Mouse (Mus musculus) thymus, postnatal 14 days (tissue): ENCODE results near the gene Lars2.
"Not testable (repeated sequence)": the region's sequence is repeated elsewhere in the genome, so short reads cannot be mapped to it uniquely, and the experiment has no call there.

Experiments used
- DNase-seq: peaks from one replicate; pipeline ENCODE4 v3.0.0; 2021

Lars2 gene

DNA sequence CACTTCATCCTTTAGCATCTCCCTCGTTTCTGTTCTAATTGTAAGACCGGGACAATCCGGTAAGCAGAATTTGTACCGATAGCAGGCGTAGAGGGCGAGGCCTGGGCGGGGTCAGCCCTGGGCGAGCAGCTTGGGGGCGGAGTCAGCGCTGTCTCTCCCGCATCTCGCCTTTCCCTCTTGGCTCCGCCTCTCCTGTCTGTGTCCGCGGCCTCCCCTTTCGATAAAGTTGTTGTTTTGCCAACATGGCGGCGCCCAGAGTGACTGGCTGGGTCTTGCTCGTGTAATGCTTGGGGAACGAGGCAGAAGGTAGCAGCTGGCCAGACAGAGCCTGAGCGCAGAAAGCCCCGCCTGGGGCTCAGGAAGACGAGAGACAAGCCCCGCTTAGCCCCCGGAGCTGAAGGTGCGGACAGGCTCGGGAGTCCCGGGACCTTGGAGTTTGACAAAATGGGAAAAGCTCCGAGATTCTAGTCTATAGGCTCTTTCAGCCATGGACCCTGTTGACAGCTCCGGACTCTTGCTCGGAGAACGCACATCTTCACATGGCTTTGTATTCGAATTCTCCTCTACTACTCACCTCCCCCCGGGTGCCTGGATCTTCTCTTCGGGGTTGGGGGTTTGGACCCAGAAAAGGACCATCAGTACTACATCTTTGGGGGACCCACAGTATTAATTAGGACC, at the start of gene Lars2:
TSS of gene Lars2 (plus strand) at position 220 of the 678 bp plus-strand sequence.
- peak; percentile 95 for DNase-seq

DNA sequence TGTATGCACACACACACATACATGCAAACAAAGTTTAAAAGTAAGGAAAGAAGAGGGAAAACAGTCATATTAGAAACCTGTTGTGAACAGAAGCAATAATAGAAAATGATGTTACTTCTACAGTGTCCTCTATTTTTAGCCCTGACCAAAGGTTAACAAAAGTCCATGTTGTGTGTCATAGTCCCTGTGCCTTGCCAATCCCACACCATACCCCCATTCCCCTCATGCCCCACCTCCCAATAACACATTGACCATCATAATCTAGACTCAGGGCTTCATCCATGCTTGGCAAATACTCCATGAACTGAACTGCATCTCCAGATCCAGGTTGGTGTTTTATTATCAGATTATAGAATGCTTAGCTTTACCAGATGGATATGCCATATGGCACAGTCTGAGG, 40.6 kb upstream of the Lars2 start:
- DNase-seq: no peak

DNA sequence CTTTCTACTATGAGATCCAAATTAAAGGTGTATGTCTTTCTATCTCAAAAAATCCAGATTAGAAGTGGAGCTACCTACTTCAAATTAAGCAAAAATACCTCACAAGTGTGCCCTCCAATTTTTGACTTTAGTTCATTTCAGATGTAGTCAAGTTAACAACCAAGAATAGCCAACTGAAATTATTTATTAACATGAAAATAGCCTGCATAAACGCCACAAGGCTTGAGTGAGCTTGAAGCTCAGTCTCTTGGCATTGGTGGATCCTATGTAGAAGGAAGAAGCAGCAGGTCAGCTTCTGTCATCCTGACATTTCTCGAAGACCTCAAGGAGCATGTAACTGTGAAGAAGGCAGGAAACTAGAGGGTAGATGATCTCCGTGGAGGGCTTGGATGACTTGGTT, 38.4 kb upstream of the Lars2 start:
- no peak for DNase-seq

DNA sequence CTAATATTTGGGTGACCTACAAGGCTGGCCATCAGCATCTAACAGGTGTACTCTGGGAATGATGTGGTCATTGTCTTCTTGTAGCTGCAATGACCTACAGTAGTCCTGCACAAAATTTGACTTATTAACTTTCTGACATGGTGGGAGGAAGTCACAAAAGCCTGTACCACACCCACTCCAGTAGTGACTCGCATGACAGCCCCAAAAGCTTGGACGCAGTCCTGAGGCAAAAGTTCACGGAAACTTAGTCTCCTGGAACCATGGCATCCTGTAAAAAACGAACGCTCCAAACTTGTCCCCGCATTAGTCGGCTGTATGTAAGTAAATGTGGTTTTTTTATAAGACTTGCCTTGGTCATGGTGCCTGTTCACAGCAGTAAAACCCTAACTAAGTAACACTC, 36.9 kb upstream of the Lars2 start:
- DNase-seq: no peak

DNA sequence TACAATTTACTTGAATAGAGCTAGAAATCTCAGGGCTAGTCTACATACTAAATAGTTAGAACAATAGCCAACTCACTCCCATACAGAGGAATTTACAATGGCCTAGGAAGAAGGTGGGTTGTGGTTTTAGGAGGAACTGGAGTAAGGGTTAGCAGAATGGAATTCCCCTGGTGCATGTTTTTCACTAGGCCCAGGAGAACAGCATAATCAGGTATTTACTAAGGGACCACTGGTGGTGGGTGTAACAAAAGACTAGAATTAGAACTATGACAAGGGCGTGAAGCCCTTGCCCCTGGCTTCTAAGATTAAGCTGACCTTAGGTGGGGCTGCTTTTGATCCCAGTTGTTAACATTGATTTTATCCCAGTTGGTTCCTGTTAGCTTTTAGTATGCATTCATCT, 36.5 kb upstream of the Lars2 start:
- not testable (repeated sequence) for DNase-seq

DNA sequence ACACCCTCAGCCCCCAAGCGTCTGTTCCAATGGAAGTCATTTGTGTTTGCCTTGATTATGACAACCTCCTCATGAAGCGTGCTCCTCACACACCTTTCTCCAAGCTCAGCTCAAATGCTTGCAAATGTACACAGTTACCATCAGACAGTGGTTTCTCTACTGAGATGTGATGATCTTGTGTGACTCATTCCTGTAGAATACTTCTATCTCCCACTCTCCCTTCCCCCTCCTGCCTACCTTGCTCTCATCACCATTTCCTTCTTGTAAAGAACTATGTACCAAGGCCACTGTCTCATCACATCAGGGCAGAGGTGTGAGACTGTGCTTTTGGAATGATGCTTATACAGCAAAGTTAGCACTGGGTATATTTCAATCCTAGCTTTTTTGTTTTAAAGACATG, 33.2 kb upstream of the Lars2 start:
- DNase-seq: no peak

DNA sequence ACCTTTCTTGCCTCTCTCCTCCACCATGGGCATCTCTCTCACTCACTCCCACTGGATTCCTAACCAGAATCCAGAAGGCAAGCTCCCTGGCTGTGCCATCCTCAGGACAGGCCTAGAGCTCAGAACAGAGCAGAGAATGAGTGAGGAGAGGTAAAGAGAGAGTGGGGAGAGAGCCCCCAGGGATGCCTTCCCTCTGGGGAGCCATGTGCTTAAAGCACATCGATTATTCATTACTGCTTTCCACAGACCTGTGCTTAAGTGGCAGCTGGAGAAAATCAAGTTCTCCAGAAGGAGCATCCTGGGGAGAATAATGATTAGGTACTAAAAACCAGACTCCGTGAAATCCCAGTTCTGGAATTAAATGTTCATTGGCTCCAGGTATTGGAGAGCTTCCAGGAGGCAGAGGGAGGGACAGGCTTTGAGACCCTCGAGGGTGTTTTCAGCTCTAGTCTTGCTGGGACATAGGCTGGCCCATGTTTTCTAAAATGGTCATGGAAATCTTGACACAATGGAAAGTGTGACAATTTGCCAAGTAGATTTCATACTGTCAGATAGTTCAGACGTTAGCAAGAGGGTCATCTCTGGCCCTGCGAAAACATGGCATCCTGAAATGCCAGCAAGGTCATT, 31.6 kb upstream of the Lars2 start:
- DNase-seq: no peak

DNA sequence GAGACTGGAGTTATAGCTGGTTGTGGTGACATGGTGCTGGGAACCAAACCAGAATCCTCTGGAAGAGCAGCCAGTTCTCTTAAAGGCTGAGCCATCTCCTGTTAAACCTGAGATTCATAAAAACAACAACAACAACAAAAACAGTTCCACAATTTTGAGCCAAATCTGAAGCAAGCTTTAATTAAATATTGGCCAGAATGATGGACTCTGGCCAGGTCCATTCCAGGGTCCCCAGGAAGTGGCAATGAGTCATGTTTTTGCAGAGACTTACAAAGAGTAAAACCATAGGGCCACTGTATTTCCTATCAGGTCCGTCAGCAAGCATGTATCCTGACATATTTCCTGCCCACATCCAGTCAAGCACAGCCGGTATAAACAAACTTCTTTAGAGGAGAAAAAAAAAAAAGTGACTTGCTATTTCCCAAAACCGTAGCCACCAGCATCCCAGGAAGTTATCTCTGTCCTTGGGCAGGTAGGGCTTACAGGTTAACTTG, 27.0 kb upstream of the Lars2 start:
- DNase-seq: no peak

DNA sequence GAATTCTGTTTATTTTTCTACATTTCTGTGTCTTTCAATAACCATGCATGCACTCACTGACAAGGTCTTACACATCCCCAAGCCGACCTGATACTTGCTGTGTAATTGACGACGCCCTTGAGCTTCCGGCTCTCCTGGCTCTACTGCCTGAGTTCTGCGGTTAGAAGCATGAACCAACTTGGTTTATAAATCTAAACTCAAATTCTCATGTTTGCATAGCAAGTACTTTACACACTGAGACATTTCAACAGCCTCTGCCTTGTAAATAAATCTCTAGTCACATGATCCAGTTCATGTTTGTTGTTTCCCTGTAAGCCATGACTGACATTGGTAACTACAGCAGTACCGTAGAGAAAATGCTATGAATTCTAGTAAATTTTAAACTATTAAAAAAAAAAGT, 25.5 kb upstream of the Lars2 start:
- DNase-seq: no peak

DNA sequence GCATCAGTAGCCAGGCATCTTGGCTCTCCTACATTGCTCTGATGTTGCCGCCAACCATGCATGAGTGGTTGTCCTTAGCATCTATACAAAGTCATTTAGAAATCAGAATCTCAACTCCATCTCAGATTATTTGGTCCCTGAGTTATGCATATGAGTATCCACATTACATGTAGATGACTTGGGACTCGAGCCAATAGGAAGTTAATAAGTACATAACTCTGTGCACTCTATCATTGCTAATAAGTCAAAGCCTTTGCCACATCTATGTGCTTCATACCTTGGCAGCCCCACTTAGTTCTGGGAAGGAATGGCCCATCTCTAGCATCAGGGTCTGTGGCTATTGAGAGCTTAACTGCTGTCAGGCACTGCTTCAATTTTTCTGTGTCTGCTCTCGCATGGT, 23.7 kb upstream of the Lars2 start:
- no peak for DNase-seq

DNA sequence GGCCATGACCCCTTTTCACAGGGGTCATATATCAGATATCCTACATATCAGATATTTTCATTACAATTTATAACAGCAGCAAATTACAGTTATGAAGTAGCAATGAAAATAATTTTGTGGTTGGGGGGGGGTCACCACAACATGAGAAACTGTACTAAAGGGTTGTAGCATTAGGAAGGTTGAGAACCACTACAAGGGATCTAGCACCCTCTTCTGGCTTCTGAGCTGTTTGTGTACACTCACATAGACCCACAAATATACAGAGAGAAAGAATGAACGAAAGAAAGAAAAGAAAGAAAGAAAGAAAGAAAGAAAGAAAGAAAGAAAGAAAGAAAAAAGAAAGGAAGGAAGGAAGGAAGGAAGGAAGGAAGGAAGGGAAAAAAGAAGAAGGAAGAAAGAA, 17.4 kb upstream of the Lars2 start:
- DNase-seq: not testable (repeated sequence)

DNA sequence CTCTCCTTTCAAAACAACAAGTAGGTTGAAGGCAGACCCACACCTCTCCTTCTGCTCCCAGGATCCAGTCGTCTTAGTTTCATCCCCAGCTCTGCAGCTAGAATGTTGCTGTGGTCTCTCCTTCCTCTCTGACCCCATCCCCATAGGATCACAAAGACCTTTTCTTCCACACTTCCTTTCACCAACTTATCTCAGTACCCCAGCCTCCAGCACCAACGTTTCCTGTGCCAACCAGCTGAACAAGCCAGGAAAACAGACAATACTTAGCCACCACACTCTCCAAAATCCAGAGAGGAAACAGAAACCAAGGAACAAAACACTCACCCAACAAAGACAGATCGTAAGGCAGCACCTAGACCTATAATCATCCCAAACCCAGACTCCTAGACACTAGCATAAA, 6.7 kb upstream of the Lars2 start:
- no peak for DNase-seq

DNA sequence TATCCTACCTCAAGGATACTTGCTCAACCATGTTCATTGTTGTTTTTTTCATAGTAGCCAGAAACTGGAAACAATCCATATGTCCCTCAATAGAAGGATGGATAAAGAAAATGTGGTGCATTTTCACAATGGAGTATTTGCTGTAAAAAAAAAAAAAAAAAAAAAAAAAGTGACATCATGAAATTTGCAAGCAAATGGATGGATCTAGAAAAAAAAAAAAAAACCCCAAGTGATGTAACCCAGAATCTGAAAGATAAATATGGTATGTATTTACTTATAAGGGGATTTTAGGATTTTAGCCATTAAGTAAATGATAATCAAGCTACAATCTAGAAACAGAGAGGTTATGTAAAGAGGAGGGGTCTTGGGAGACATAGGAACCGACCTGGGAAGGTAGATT, 1.4 kb upstream of the Lars2 start:
- DNase-seq: no peak

DNA sequence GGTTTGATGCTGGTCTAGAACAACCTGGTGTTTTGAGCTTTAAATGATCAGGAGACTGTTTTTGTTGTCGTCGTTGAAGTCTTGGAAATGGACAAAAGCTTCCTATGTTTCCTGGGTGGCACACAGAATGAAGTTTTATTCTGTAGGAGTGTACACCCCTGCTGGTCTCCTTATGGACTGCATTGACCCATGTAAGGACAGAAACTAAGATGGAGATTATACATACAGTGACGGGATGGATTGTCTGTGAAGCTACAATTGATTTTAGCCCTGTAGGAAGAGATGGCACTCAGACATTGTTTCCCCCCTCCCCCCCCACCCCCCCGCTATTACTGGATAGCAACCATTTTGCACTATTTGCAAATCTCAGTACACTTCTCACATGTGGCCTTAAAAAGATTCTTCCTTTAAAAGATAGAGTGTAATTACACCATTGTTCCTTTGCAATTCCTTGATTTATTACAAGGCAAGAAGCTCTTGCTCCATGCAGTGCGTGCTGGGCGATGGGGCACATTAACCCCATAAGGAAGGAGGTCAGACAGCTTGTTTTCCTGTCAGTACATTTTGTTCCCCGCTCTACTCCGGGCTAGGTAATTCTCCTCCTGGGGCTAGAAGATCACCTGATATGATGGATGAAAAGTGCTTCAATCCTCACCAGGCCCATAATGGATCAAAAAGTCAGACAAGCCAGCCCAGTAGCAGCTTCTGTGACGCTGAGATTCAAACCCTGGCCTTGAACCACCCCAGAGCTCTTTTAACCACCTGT, 602 bp upstream of the Lars2 start:
- no peak for DNase-seq

DNA sequence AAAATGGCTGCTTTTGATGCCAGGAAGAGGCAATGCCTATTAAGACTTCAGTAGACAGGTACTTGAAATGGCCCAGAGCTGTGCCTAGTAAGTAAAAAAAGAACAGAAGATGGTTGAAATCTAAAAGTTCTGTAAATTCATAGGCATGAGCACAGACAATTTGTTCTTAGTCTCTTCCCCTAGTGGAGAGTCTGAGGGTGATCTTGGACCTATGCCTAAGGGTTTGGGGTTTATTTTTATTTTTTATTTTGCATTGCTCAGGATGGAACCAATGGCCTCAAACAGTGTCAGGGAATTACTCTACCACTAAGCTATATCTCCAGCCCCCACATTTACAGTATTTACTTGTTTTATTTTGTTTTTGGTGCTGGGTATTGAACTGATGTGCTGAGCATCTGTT, 909 bp downstream of the Lars2 start:
- no peak for DNase-seq

DNA sequence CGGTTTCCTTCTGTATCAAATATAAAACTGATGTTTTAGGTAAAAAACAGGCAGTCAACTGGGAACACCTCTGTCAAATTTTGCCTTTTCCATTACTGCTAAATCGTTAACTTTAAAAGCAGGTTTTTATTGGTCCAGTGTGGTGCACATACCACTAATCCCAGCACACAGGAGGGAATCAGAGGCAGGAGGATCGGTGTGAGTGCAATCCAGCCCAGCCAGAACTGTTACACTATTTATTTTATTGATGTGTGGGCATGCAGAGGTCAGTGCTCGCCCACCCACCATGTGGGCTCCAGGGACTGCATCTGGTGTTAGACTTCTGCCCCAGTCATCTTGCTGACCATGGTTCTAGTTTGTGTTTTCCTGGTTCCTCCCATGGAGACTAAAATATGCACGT, 15.7 kb downstream of the Lars2 start:
- DNase-seq: no peak

DNA sequence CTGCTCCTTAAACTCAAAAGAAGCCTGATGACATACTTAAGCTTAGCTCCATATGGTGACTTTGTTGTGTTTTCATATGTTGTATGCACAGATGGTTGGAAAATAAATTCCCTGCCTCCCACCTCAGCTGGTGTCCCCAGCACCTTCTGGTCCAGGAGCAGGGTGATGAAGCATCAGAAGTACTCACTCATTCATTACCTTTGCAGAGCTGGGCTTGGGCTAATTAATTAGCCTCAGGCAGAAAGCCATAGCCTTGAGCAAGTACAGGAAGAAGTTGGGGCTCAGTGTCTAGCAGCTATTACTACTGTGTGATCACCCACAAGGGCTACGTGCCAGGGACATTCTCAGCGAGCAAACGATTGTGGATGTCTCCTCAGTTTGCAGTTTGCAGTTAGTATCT, 18.0 kb downstream of the Lars2 start:
- no peak for DNase-seq

DNA sequence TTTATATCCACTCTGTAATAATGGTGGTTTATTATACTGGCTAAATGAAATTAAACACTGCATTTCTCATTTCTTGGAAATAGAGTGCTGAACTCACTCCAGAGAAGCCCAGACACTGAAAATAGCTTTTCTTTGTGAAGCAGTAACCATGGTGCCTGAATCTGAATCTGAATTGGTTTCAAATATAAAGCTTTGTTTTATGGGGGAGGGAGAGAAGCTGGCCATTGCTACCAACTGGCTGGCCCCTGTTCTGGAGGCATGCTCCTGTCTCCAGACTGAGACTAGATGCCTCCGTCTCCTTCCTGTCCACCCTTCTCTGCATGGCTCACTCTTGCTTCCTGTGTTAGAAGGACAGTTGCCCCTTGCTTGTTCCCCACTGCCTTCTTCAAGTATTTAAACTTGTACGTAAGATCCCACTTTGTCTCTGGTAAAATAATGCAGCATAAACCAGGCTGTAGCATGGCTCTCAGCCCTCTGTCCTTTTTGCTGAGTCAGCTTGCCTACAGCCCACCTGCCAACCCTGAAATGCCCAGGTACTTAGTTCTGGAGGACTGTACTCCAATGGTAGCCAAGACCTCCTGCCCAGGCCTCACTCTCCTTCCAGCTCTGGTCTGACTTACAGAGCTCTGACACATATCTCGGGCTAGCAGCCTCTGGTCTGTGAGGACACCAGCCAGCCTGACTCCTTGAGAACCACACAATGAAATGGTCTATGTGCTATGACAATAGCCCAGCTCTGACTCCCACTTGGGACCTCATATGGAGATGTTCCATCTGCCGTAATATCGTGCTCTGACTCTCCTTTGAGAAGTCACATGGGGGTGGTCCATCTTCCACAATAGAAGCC, 18.8 kb downstream of the Lars2 start:
- DNase-seq: no peak

DNA sequence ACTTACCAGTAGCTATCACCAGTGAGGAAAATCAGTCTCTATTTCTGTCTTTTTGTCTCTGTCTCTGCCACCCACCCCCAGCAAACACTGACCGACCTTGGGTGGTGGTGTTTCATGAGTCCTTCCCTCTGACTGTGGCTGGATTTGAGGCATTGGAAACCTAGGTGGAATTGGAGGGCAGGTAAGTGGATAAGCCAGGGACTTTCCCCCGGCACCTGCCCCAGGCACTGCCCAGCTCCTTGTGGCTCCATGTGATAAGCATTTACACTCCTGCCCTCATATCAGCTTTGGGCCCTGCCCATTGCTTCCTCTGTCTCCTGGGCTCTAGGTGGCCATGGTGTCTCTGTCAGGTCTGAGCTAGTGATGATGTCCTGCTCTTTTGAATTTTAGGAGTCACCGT, 19.6 kb downstream of the Lars2 start:
- no peak for DNase-seq

DNA sequence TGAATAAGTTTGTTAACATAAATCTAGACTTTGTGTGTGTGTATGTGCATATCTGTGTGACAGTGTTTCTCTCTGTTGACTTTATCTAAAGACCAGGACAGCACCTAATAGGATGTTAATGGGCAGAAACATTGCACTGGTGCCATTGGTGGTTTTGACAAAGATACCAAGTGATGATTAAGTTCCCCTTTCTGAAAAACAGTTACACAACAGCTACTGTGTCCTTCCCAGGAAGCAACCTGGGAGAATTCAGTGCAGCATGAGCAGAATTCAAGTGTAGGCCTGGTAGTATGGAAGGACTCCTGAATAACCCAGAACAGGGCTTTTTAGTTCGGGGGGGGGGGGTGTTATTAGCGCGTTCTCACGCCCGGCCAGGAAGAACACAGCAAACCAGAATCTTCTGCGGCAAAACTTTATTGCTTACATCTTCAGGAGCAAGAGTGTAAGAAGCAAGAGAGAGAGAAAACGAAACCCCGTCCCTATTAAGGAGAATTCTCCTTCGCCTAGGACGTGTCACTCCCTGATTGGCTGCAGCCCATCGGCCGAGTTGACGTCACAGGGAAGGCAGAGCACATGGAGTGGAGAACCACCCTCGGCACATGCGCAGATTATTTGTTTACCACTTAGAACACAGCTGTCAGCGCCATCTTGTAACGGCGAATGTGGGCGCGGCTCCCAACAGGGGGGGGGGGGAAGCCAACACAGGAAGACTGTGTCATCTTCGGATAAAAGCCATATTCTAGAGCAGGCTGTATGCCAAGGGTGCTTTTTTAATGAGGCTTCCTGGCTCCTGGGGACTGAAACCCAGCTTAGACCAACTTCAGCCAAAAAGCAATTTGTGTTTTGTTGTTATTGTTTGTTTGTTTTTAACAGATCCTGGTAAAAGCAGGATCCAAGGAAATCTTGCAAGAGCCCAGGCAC, 21.6 kb downstream of the Lars2 start:
- not testable (repeated sequence) for DNase-seq

DNA sequence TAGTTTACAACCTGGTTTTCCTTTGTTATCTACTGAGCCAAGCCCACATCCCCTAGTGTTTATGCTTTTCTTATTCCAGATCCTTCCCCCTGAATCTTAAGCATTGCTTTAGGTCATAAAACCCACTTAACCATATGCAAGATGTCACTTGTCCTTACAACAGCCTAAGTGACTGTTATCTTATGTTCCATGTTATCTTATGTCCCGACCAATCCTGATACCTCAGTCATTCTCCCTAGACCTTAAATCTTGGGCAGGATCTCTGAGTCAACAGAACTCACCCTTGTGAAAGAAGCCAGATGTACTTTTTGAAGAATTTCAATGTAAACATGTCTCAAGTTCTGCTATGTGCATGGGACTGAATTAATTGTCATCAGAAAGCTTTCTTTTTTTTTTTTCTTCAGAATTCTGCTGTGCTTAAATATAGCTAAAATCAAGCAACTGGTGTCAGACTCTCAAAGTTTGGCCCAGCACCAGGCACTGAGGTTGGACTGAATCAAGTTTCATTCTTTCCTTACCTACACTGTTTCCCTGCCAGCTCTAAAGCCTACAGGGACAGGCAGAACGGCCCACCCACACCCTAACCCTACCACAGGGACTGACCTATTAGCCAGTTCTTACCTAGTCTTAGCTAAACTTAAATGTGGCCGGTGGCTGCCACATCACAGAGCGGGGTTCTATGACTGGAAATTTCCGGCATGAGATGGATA, 24.6 kb downstream of the Lars2 start:
- DNase-seq: no peak
